Mouse (Mus musculus) brain, embryonic 14.5 days (tissue): ENCODE results near the gene Gng12.

ENCODE experiments used
- CTCF ChIP-seq: fragments of 200-500 bp; IDR thresholded peaks from 2 replicates; pipeline ENCODE4 v1.5.1; 2012; ENCODE audit warnings: inconsistent platforms, mild to moderate bottlenecking, moderate library complexity, borderline replicate concordance; ENCODE audit not compliant: insufficient read depth, insufficient read length; ENCODE audit errors: extremely low read depth
- POLR2A ChIP-seq: fragments of 200-500 bp; IDR thresholded peaks from 2 replicates; pipeline ENCODE4 v1.6.1; 2012; ENCODE audit warnings: mild to moderate bottlenecking, inconsistent platforms, borderline replicate concordance; ENCODE audit not compliant: poor library complexity, insufficient read depth, insufficient read length, severe bottlenecking; ENCODE audit errors: extremely low read depth

DNA sequence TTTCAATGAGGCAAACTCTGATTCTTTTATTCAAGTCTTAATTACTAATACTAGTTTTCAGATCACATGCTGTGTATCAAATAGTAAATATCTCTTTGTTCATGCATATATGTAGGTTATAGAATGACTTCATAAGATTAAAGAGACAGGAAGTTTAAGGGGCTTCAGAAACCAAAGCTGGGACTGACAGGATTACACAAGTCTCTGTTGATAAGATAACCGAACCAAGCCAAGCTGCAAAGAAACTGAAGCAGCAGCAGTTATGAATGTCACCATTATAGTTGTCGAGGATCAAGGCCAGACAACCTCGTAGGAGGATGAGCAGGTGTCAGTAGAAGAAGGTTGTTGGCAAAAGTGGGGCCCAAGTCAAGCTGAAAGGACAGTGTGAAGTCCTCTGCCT lies 52.7 kb downstream of the Gng12 start:
- TF ChIP-seq POLR2A (no peak), CTCF (no peak)
